Mouse (Mus musculus): ENCODE data around the gene Mtfp1. TPM values are rescaled to one million over a fixed set of nuclear protein-coding genes. Genes with fewer than 3 reads are reported as not detected.
A peak's percentile ranks its signal among the peaks of the same experiment; 100 is the strongest.

Mtfp1 gene
- polyA plus RNA-seq, 1 experiment, result 5.1 TPM

- peaks cover 8% of the 10 kb centered on the region for H3K27me3 ChIP-seq (replicated peaks)
- no peak overlapping the region for H3K4me3 ChIP-seq (replicated peaks)
- H3K4me1 ChIP-seq, result peaks cover 24% of the 10 kb centered on the region
- H3K9me3 ChIP-seq, result peaks cover 27% of the 10 kb centered on the region
- TF ChIP-seq FLI1 (IDR thresholded peaks at IDR 0.05; ENCODE audit: low read length), result no peak
- TF ChIP-seq GATA1 (IDR thresholded peaks at IDR 0.05; ENCODE audit: borderline replicate concordance, low read length), result no peak
- no peaks in the 10 kb centered on the region for H3K36me3 ChIP-seq (replicated peaks; ENCODE audit: low read length)
Observed at GRCm38 (mm10) chr11:4127059-4127458, 31.8 kb upstream of the Mtfp1 start.

DNA sequence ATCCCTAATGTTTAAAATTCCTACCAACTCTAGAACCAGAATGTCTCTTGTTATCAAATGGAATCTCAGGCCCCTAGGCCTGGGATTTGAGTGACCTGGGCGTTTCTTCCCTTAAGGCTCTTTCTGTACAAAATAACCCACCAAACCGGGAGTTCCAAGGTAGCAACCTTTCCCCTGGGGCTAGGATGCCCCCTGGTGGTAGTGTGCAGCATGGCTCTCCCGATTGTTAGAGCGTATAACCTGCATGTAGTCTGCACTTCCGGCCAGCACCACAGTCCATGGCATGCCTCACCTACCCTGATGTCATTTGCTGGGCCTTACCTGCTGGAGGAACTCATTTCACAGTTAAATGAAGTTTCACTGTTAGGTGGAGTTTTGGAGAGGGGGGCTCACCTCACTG lies 28.7 kb upstream of the Mtfp1 start:
- Histone ChIP-seq H3K4me1 (peaks cover 52% of the 10 kb centered on the region), H3K36me3 (replicated peaks; ENCODE audit: low read length) (no peaks in the 10 kb centered on the region), H3K4me3 (replicated peaks) (peak overlapping the region; percentile 87), H3K9me3 (peaks cover 27% of the 10 kb centered on the region), H3K27me3 (replicated peaks) (no peaks in the 10 kb centered on the region)
- TF ChIP-seq GATA1 (IDR thresholded peaks at IDR 0.05; ENCODE audit: borderline replicate concordance, low read length) (no peak), FLI1 (IDR thresholded peaks at IDR 0.05; ENCODE audit: low read length) (no peak)

DNA sequence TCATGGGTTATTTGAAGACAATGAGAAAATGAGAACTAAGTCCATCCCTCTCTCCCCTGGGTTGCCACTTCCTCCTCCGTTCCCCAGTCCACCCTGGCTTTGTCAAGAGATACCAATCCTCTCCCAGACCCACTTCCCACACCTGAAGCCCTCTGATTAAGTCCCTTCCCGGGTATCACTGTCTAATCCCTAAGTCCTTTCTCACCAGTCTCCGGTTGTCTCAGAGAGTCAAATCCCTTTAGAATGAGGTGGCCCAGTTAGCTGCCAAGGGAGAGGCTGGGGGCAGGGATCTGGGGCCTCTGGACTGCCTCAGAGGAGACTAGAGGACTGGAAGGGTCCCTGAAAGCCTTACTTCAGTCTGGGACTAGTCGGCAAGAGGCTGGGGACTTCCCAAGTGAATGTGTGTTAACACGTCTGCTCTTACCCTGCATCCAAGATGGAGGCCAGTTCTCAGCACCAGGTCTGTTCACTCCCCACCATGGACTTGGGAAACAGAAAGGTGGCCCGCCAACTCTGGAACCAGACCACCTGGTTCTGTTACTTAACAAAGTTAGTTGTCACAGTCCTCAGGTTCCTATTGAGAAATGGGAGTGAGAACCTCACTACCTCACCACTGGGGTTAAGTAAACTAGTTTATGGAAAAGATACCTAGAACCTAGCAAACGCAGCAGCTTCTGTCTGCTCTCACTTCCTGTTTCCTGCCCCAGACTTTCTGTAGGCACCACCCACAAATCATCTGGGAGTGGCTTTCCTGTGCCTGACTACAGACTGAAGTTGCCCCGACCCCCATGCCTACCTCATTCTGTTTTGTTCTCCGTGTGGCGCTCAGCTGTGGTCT lies 27.7 kb upstream of the Mtfp1 start, which contains the start of gene Sec14l2:
Gene Sec14l2, minus strand, starts transcription at position 674 of the 838 bp plus-strand sequence.
- Histone ChIP-seq H3K4me1 (peaks cover 62% of the 10 kb centered on the region), H3K9me3 (peaks cover 27% of the 10 kb centered on the region), H3K4me3 (replicated peaks) (peak within 1 kb of the TSS; percentile 87), H3K36me3 (replicated peaks; ENCODE audit: low read length) (no peaks in the 10 kb centered on the region), H3K27me3 (replicated peaks) (no peaks in the 10 kb centered on the region)
- no peak for TF ChIP-seq FLI1 (IDR thresholded peaks at IDR 0.05; ENCODE audit: low read length)
- no peak for TF ChIP-seq GATA1 (IDR thresholded peaks at IDR 0.05; ENCODE audit: borderline replicate concordance, low read length)

- Histone ChIP-seq H3K36me3 (replicated peaks; ENCODE audit: low read length) (no peaks in the 10 kb centered on the region), H3K27me3 (replicated peaks) (no peaks in the 10 kb centered on the region), H3K9me3 (peaks cover 25% of the 10 kb centered on the region), H3K4me3 (replicated peaks) (peak overlapping the region; percentile 87), H3K4me1 (peaks cover 69% of the 10 kb centered on the region)
- TF ChIP-seq GATA1 (IDR thresholded peaks at IDR 0.05; ENCODE audit: borderline replicate concordance, low read length) (no peak), FLI1 (IDR thresholded peaks at IDR 0.05; ENCODE audit: low read length) (no peak)
Observed at GRCm38 (mm10) chr11:4122226-4122625, 27.0 kb upstream of the Mtfp1 start.

DNA sequence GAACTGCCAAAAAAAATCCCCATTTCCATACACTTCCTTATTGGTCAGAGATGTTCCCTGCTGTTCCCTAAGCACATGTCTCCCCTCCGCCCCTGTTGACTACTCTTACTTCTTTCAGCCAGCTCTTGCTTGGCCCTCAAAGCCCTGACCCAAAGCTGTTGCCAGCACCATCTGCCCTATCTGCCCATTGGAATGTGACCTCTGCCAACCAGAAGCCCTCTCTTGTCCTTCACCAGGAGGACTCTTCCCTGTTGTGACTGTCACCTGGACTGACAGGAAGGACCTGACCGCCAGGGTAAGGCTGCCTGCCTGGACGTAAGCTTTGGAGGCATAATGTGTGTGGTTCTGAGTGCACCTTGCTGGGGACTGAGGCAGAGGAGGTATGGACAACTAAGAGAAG lies 26.4 kb upstream of the Mtfp1 start:
- peaks cover 21% of the 10 kb centered on the region for H3K9me3 ChIP-seq
- peak overlapping the region; percentile 40 for H3K4me3 ChIP-seq (replicated peaks)
- peaks cover under 1% of the 10 kb centered on the region for H3K36me3 ChIP-seq (replicated peaks; ENCODE audit: low read length)
- no peaks in the 10 kb centered on the region for H3K27me3 ChIP-seq (replicated peaks)
- peaks cover 75% of the 10 kb centered on the region for H3K4me1 ChIP-seq
- TF ChIP-seq FLI1 (IDR thresholded peaks at IDR 0.05; ENCODE audit: low read length) (no peak), GATA1 (IDR thresholded peaks at IDR 0.05; ENCODE audit: borderline replicate concordance, low read length) (no peak)

GRCm38 (mm10) chr11:4119635-4120034 lies 24.4 kb upstream of the Mtfp1 start:
- H3K27me3 ChIP-seq (replicated peaks), result no peaks in the 10 kb centered on the region

DNA sequence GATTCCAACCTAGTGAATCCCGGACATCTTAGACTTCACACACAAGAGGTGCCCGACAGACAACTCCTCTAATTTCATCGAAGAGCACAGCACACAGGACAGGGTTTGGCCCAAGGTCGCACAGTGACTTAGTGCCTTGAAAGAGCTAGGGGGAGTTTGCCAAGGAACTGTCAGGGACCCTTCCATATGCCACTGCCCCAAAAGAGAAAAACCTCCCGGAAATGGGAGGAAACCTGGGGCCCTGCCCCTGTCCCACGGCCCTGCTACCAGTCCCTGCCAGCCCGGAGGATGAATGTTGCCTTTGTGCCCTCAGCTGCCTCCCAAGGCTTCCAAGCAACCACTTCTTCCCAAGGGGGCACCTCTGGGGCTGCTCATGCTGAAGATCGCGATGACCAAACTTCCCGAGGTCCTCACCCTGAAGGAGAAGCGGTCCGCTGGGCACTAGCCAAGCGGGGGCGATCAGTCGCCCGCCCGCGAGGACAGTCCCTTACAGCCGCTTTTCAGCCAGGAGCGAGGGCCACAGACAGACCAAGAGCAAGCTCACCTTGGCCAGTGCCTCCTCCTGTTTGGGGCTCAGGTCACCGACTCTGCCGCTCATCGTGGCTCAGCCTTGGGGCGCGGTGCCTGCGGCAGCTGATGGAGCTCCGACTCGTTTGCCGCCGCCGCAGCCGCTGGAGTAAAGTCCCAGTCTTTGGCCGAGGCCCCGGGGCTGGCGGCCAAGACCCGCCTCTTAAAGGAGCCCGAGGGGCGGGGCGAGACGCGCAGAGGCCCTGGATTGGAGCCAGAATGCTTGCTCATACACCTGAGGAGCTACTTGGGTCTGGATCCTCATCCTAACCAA lies 23.1 kb upstream of the Mtfp1 start:
- Histone ChIP-seq H3K9me3 (no peaks in the 10 kb centered on the region), H3K36me3 (replicated peaks; ENCODE audit: low read length) (peaks cover 22% of the 10 kb centered on the region), H3K4me1 (peaks cover 86% of the 10 kb centered on the region), H3K4me3 (replicated peaks) (peak overlapping the region; percentile 96), H3K27me3 (replicated peaks) (no peaks in the 10 kb centered on the region)
- TF ChIP-seq FLI1 (IDR thresholded peaks at IDR 0.05; ENCODE audit: low read length) (no peak), GATA1 (IDR thresholded peaks at IDR 0.05; ENCODE audit: borderline replicate concordance, low read length) (no peak)

More at GRCm38 (mm10) chr11:4119635-4120034, 24.4 kb upstream of the Mtfp1 start:
- Histone ChIP-seq H3K4me1 (peaks cover 88% of the 10 kb centered on the region), H3K4me3 (replicated peaks) (peak overlapping the region; percentile 96), H3K9me3 (peaks cover 4% of the 10 kb centered on the region), H3K36me3 (replicated peaks; ENCODE audit: low read length) (peaks cover 13% of the 10 kb centered on the region)
- TF ChIP-seq GATA1 (IDR thresholded peaks at IDR 0.05; ENCODE audit: borderline replicate concordance, low read length), result peak; percentile 86; the same call in 2 of the 3 replicates
- 0 out of 2 replicates have a peak, but pooled peaks have one; percentile 29 for TF ChIP-seq FLI1 (IDR thresholded peaks at IDR 0.05; ENCODE audit: low read length)

DNA sequence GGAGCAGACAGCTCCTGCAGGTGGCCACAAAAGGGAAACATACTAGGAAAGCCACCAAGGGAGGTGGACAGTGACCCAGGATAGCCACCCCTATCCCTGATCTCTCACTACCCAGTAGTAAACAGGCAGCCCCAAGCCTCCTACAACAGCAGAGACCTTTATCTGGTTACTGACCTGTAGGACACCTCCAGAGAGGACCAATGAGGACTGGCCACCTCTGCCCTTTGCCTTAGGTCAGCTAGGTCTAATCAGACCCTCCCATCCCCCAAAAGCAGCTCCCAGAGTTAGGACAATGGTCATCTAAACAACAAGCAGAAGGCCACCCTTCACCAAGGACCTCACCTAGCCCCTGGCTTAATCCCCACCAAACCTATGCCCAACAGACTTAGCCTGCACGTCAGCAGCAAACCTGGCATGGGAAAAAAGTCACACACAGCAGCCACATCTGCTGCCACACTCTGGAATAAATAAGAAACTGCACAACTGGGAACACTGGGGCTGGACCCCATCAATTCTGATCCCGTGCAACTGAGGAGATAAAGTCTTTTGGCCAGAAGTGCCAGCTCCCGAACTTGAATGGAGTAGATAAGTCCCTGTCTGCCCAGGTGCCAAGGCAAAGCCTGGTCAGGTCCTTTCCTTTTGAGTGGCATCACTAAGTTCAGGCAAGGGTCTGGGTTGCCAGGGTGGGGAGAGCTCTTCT lies 22.3 kb upstream of the Mtfp1 start:
- Histone ChIP-seq H3K4me3 (replicated peaks) (peak overlapping the region; percentile 96), H3K4me1 (peaks cover 84% of the 10 kb centered on the region), H3K27me3 (replicated peaks) (no peaks in the 10 kb centered on the region), H3K36me3 (replicated peaks; ENCODE audit: low read length) (peaks cover 30% of the 10 kb centered on the region), H3K9me3 (no peaks in the 10 kb centered on the region)
- TF ChIP-seq GATA1 (IDR thresholded peaks at IDR 0.05; ENCODE audit: borderline replicate concordance, low read length) (no peak), FLI1 (IDR thresholded peaks at IDR 0.05; ENCODE audit: low read length) (no peak)

DNA sequence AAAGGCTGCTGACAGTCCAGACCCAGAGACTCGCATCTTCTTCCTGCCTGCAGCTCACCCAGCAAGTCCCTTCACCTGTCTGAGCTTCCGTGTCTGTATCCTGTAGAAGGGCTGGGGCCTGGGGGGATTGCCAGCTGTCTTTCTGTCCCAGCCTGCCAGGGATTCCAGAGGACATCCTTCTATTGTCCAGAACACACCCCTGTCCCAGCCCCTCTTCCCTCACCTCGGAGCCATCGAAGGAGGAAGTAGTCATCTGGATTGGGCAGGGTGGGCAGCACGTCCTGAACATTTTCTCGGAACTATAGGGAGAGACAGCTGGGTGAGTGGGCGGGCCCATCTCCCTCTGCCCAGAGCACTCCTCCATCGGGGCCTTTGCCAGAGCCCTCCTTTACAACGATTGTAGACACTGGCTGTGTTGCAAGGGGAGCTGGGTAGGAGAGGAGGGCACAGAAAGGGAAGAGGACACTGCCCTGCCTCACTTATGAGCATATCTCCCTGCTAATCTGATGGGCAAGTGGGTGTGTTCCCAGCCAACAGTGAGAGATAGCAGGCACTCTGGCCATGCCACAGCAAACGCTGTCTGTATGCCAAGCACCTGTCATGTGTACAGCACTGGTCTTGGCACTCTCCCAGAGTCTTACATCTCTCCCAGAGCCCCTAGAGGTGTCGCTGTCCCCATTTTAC lies 21.4 kb upstream of the Mtfp1 start:
- H3K27me3 ChIP-seq (replicated peaks), result no peaks in the 10 kb centered on the region
- H3K36me3 ChIP-seq (replicated peaks; ENCODE audit: low read length), result peaks cover 39% of the 10 kb centered on the region
- TF ChIP-seq FLI1 (IDR thresholded peaks at IDR 0.05; ENCODE audit: low read length) (no peak), GATA1 (IDR thresholded peaks at IDR 0.05; ENCODE audit: borderline replicate concordance, low read length) (no peak)
- peak overlapping the region; percentile 96 for H3K4me3 ChIP-seq (replicated peaks)
- H3K9me3 ChIP-seq, result no peaks in the 10 kb centered on the region
- peaks cover 74% of the 10 kb centered on the region for H3K4me1 ChIP-seq
